In the genomic region with DNA sequence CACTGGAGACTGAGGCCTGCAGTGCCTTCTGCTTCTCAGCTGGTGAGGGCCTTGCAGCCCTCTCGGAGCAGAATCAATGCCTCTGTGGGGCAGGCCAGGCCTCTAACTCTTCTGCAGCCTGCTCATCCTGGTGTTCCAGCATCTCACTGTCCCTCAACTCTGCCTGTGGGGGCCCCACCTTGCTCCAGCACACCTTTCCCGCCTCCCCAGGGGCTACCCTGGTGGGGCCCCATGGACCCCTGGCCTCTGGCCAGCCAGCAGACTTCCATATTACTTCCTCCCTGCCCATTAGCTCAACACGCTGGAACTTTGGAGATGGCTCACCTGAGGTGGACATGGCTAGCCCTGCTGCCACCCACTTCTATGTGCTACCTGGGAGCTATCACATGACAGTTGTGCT, we compare ENCODE assay signal across 17 mouse cellular contexts. TPM values are rescaled to one million over a fixed set of nuclear protein-coding genes. Genes with fewer than 3 reads are reported as not detected.
"Had no signal": no experiment of that assay in that cellular context is flagged by ENCODE, and none has a peak within 500 bp of the region (broad histone marks: within the 10 kb centered on the region; RNA-seq: fewer than 3 reads in every experiment).

No protein-coding gene starts in this region.

- H3K27ac ChIP-seq: neural tube, embryonic 12.5 days; neural tube, embryonic 13.5 days; neural tube, embryonic 15.5 days; stomach, embryonic 15.5 days had no signal

- H3K9me3 ChIP-seq: neural tube, embryonic 12.5 days; neural tube, embryonic 13.5 days; neural tube, embryonic 15.5 days; stomach, embryonic 15.5 days had no signal

- DNase-seq: retina, postnatal 1 day; right cerebral cortex, adult 18-20 months; right cerebral cortex, postnatal 14 days; right cerebral cortex, postnatal 25 days; right cerebral cortex, postnatal 4 days; spleen, adult 18-20 months; thymus, adult 18-20 months; thymus, adult 2 months; thymus, postnatal 14 days; thymus, postnatal 25 days; thymus, postnatal 36 days; thymus, postnatal 4 days had no signal

- H3K9ac ChIP-seq: neural tube, embryonic 12.5 days; neural tube, embryonic 13.5 days; neural tube, embryonic 15.5 days; stomach, embryonic 15.5 days had no signal

- H3K27me3 ChIP-seq: neural tube, embryonic 12.5 days; neural tube, embryonic 13.5 days; neural tube, embryonic 15.5 days; stomach, embryonic 15.5 days had no signal

- H3K4me2 ChIP-seq: neural tube, embryonic 12.5 days; neural tube, embryonic 13.5 days; neural tube, embryonic 15.5 days; stomach, embryonic 15.5 days had no signal

- H3K4me3 ChIP-seq: neural tube, embryonic 12.5 days; neural tube, embryonic 13.5 days; neural tube, embryonic 15.5 days; stomach, embryonic 15.5 days had no signal

RNA-seq across cellular contexts. Expression of gene Rab26, which starts 31.1 kb away (rescaled TPM):
- total RNA-seq: neutrophil, adult 5-6 weeks had no signal
